ENCODE assay signal across 17 mouse cellular contexts in genomic region chr12:35063697-35064468, GRCm38 (mm10). TPM values are rescaled to one million over a fixed set of nuclear protein-coding genes. Genes with fewer than 3 reads are reported as not detected.
DNase-seq lines count a peak whose midpoint lies in the region; ATAC-seq lines count a peak whose summit lies in the region.
"Had no signal": no experiment of that assay in that cellular context is flagged by ENCODE, and none has a peak within 500 bp of the region (broad histone marks: within the 10 kb centered on the region; RNA-seq: fewer than 3 reads in every experiment).

No protein-coding gene starts in this region.

- H3K4me2 ChIP-seq in midbrain, embryonic 14.5 days (ENCODE audit: low read length): no peak overlapping the region
- no peak overlapping the region for H3K4me2 ChIP-seq in midbrain, embryonic 13.5 days (replicated peaks)
- H3K4me2 ChIP-seq: heart, embryonic 12.5 days; midbrain, embryonic 12.5 days had no signal

- no peaks in the 10 kb centered on the region for H3K36me3 ChIP-seq in midbrain, embryonic 14.5 days (ENCODE audit: control insufficient read depth, insufficient read depth, low read length)
- H3K36me3 ChIP-seq in midbrain, embryonic 13.5 days: no peaks in the 10 kb centered on the region
- H3K36me3 ChIP-seq: embryonic facial prominence, embryonic 10.5 days; heart, embryonic 12.5 days; hindbrain, embryonic 10.5 days; midbrain, embryonic 12.5 days had no signal

- H3K4me1 ChIP-seq in midbrain, embryonic 14.5 days (ENCODE audit: control insufficient read depth, insufficient read depth, low read length): no peaks in the 10 kb centered on the region
- H3K4me1 ChIP-seq in midbrain, embryonic 13.5 days (replicated peaks): no peaks in the 10 kb centered on the region
- H3K4me1 ChIP-seq: embryonic facial prominence, embryonic 10.5 days; hindbrain, embryonic 10.5 days; midbrain, embryonic 12.5 days had no signal

- peak; percentile 64 for ATAC-seq in frontal cortex, adult (ENCODE audit: low TSS enrichment)
- no peak for ATAC-seq in midbrain, embryonic 14.5 days (ENCODE audit: low FRiP score, low TSS enrichment)
- ATAC-seq in midbrain, embryonic 13.5 days: no peak

- H3K4me3 ChIP-seq in midbrain, embryonic 14.5 days (replicated peaks; ENCODE audit: low read depth, low read length): no peak overlapping the region
- H3K4me3 ChIP-seq in midbrain, embryonic 13.5 days (replicated peaks): no peak overlapping the region
- H3K4me3 ChIP-seq: embryonic facial prominence, embryonic 10.5 days; heart, embryonic 12.5 days; hindbrain, embryonic 10.5 days; midbrain, embryonic 12.5 days had no signal

- no peak overlapping the region for H3K9ac ChIP-seq in midbrain, embryonic 14.5 days (replicated peaks; ENCODE audit: low read length)
- no peak overlapping the region for H3K9ac ChIP-seq in midbrain, embryonic 13.5 days (replicated peaks)
- H3K9ac ChIP-seq: heart, embryonic 12.5 days; liver, embryonic 14.5 days; midbrain, embryonic 12.5 days had no signal

- no peaks in the 10 kb centered on the region for H3K9me3 ChIP-seq in midbrain, embryonic 14.5 days (ENCODE audit: control insufficient read depth, low read length)
- H3K9me3 ChIP-seq in midbrain, embryonic 13.5 days: no peaks in the 10 kb centered on the region
- H3K9me3 ChIP-seq: embryonic facial prominence, embryonic 10.5 days; heart, embryonic 12.5 days; hindbrain, embryonic 10.5 days; midbrain, embryonic 12.5 days had no signal

- H3K27ac ChIP-seq in midbrain, embryonic 14.5 days (replicated peaks; ENCODE audit: low read depth, low read length): no peak overlapping the region
- no peak overlapping the region for H3K27ac ChIP-seq in midbrain, embryonic 13.5 days
- H3K27ac ChIP-seq: embryonic facial prominence, embryonic 10.5 days; hindbrain, embryonic 10.5 days; liver, embryonic 14.5 days; midbrain, embryonic 12.5 days had no signal

- no peaks in the 10 kb centered on the region for H3K27me3 ChIP-seq in midbrain, embryonic 14.5 days (ENCODE audit: control insufficient read depth, insufficient read depth, low read length)
- no peaks in the 10 kb centered on the region for H3K27me3 ChIP-seq in midbrain, embryonic 13.5 days
- H3K27me3 ChIP-seq: heart, embryonic 12.5 days; midbrain, embryonic 12.5 days had no signal

- WGBS in midbrain, embryonic 14.5 days: 80% methylated on average over 3 of the region's 3 CpGs
- 77% methylated on average over 3 of the region's 3 CpGs for WGBS in midbrain, embryonic 13.5 days

- no peak for DNase-seq in frontal cortex, adult 2 months (ENCODE audit: extremely low spot score in 1 of 2, low spot score in 1 of 2)
- DNase-seq in midbrain, embryonic 14.5 days: peak; percentile 6
- peak; percentile 78 for DNase-seq in cerebellum, adult 8-10 months
- peak; percentile 47 for DNase-seq in gonadal fat pad, adult 2 months (ENCODE audit: low read depth)
- no peak for DNase-seq in thymus, postnatal 10 days (ENCODE audit: low spot score in 2 of 2)
- no peak for DNase-seq in spleen, postnatal 14 days (ENCODE audit: low spot score in 2 of 2)
- DNase-seq: adrenal gland, postnatal 14 days; gastrocnemius, postnatal 14 days; kidney, adult 9 months; lung, postnatal 4 days had no signal

RNA-seq across cellular contexts. Expression of gene Snx13, which starts 16.9 kb away (rescaled TPM):
- 24.5 and 26.1 TPM in 2 replicates for polyA plus RNA-seq in frontal cortex, adult 2 months (2012; rRNA removed)
- 27.8 and 34.5 TPM in 2 replicates for polyA plus RNA-seq in midbrain, embryonic 14.5 days (2014; fragmentation: Nextera tagmentation; extraction: Ambion mirVana)
- 23.3 and 23.8 TPM in 2 replicates for polyA plus RNA-seq in midbrain, embryonic 13.5 days (2015; fragmentation: Nextera tagmentation; extraction: Ambion mirVana)
- polyA plus RNA-seq in gonadal fat pad, adult 2 months (2012; rRNA removed): 8.2 and 8.3 TPM in 2 replicates

Comparison
In these comparisons a context has a peak if more than half of its experiments do, and no peak if none do; other contexts are left out.
1. DNase-seq: peak in midbrain, embryonic 14.5 days (single experiment), cerebellum, adult 8-10 months (single experiment) and gonadal fat pad, adult 2 months (single experiment); none in frontal cortex, adult 2 months (0 of 2), thymus, postnatal 10 days (0 of 2) and spleen, postnatal 14 days (0 of 2).